Mouse (Mus musculus): ENCODE results near the gene Ncoa7. TPM values are rescaled to one million over a fixed set of nuclear protein-coding genes. Genes with fewer than 3 reads are reported as not detected.

Ncoa7 gene
- polyA plus RNA-seq, 1 experiment: 3.9 TPM

DNA sequence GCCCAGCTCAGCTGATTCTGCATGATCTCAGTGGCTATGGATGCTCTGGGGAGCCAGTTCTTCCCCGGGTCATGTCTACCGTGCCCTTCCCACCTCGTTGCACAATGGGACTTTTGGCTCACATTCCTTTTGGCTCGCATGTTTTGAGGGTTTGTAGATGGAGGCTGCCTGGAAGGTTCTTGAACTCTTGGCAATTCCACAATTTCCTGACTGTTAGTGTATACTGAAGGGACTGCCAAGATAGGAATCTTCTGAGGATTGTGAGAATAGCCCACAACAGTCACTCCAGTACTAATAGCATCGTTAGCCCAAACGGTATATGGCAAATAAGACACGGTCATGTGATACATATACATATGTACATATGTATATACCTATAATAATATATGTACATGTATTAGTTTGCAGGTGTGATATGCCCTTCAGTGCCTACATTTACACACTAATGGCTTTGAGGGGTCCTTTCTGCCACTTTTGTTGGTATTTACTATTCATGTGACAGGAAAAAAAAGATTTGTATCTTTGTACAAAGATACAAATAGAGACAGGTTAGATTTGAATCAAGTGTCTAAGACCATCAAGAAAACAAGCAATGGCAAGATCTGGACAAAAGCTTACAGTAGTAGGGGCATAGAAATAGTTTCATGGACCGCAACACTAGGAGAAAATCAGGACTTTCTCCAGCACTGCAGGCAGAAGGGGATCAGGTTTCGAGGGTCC is 7.3 kb upstream of the Ncoa7 start:
- no peaks in the 10 kb centered on the region for H3K79me3 ChIP-seq (ENCODE audit: low read depth)

DNA sequence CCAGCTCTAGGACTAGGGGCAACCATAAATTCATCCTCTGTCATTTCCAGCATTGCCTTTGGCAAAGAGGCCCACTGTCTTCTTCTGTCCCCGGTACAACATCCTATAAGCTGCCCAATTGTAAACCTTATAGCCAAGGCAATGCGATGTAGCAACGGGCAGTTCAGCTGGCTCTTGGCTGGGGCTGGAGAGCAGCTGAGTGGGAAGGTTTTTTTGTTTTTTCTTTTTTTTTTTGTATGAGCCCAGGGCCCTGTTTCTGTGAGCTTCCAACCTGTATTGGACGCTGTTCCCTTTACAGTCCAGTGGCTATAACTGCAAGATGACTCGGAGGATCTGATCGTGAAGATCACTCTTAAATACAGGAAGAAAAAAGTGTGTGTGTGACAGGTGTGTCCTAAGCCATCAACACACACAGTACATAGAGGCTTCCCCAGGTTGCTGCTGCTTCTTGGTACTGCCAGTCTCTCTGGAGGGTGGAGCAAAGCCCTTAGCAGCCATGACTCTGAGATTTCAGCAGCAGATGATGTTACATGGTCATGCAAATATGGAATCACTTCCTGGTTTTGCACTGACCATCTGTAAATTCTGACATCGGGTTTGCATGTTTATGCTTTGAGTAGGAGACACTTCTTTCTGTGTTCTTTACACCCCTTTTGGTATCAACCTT is 594 bp upstream of the Ncoa7 start:
- H3K27me3 ChIP-seq (ENCODE audit: control insufficient read depth, insufficient read depth, insufficient read length): no peaks in the 10 kb centered on the region
- peak overlapping the region; percentile 100 for H3ac ChIP-seq (ENCODE audit: control insufficient read depth, insufficient read length, low read depth)
- peaks cover 6% of the 10 kb centered on the region for H3K79me2 ChIP-seq (ENCODE audit: control insufficient read depth, insufficient read depth)
- TF ChIP-seq FOSL1 (IDR thresholded peaks at IDR 0.05; ENCODE audit: insufficient read depth, low read length, poor library complexity, severe bottlenecking): no peak
- TF ChIP-seq MYOD1 (IDR thresholded peaks at IDR 0.05; ENCODE audit: control insufficient read depth, insufficient read length, low read depth): no peak
- no peak for TF ChIP-seq MYOG (IDR thresholded peaks at IDR 0.05; ENCODE audit: control insufficient read depth, extremely low read depth, insufficient read length)
- TF ChIP-seq CEBPB (IDR thresholded peaks at IDR 0.05; ENCODE audit: low read depth): no peak
- TF ChIP-seq CTCF (IDR thresholded peaks at IDR 0.05; ENCODE audit: control insufficient read depth, insufficient read depth, insufficient read length): no peak
- TF ChIP-seq MAX (IDR thresholded peaks at IDR 0.05): no peak
- no peak for TF ChIP-seq USF1 (IDR thresholded peaks at IDR 0.05; ENCODE audit: low read depth)
- peak overlapping the region; percentile 80 for H3K4me3 ChIP-seq (ENCODE audit: insufficient read depth, poor library complexity, severe bottlenecking)
- H3K79me3 ChIP-seq (ENCODE audit: low read depth): peaks cover 5% of the 10 kb centered on the region
- no peaks in the 10 kb centered on the region for H3K36me3 ChIP-seq (ENCODE audit: control insufficient read depth, insufficient read depth)

More for the DNA sequence above, 7.3 kb upstream of the Ncoa7 start:
- TF ChIP-seq CEBPB (IDR thresholded peaks at IDR 0.05; ENCODE audit: low read depth): peak; percentile 73
- no peak for TF ChIP-seq MAX (IDR thresholded peaks at IDR 0.05)
- no peak for TF ChIP-seq FOSL1 (IDR thresholded peaks at IDR 0.05; ENCODE audit: insufficient read depth, low read length, poor library complexity, severe bottlenecking)
- no peaks in the 10 kb centered on the region for H3K27me3 ChIP-seq (ENCODE audit: control insufficient read depth, insufficient read depth, insufficient read length)
- H3K79me2 ChIP-seq (ENCODE audit: control insufficient read depth, insufficient read depth): no peaks in the 10 kb centered on the region
- H3K36me3 ChIP-seq (ENCODE audit: control insufficient read depth, insufficient read depth): no peaks in the 10 kb centered on the region
- peak overlapping the region; percentile 56 for H3ac ChIP-seq (ENCODE audit: control insufficient read depth, insufficient read length, low read depth)
- H3K4me3 ChIP-seq (ENCODE audit: insufficient read depth, poor library complexity, severe bottlenecking): no peak overlapping the region

DNA sequence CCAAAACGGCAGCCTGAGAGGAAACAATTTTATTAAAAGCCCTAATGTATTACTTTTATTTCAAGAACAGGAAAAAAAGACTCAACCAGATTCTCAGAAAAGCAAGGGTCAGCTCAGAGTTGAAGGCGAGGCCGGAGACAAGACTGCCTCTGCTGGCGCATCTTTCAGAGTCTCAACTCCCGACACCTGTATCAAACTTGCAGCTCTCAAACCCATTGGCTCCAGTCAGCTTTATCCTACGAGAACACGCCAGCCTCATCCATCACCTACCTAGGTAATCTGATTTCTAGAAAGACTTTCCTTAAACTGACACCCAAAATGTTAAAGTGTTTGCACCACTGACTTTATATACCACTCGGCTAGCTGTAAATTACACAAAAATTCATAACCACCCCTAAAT is 1.1 kb downstream of the Ncoa7 start:
- Histone ChIP-seq H3ac (ENCODE audit: control insufficient read depth, insufficient read length, low read depth) (peak overlapping the region; percentile 100), H3K4me3 (ENCODE audit: insufficient read depth, poor library complexity, severe bottlenecking) (peak overlapping the region; percentile 80), H3K36me3 (ENCODE audit: control insufficient read depth, insufficient read depth) (no peaks in the 10 kb centered on the region), H3K27me3 (ENCODE audit: control insufficient read depth, insufficient read depth, insufficient read length) (no peaks in the 10 kb centered on the region), H3K79me3 (ENCODE audit: low read depth) (peaks cover 9% of the 10 kb centered on the region), H3K79me2 (ENCODE audit: control insufficient read depth, insufficient read depth) (peaks cover 20% of the 10 kb centered on the region)
- TF ChIP-seq MYOD1 (IDR thresholded peaks at IDR 0.05; ENCODE audit: control insufficient read depth, insufficient read length, low read depth) (no peak), CTCF (IDR thresholded peaks at IDR 0.05; ENCODE audit: control insufficient read depth, insufficient read depth, insufficient read length) (no peak), MYOG (IDR thresholded peaks at IDR 0.05; ENCODE audit: control insufficient read depth, extremely low read depth, insufficient read length) (no peak), USF1 (IDR thresholded peaks at IDR 0.05; ENCODE audit: low read depth) (no peak), FOSL1 (IDR thresholded peaks at IDR 0.05; ENCODE audit: insufficient read depth, low read length, poor library complexity, severe bottlenecking) (no peak), CEBPB (IDR thresholded peaks at IDR 0.05; ENCODE audit: low read depth) (no peak), MAX (IDR thresholded peaks at IDR 0.05) (no peak)

DNA sequence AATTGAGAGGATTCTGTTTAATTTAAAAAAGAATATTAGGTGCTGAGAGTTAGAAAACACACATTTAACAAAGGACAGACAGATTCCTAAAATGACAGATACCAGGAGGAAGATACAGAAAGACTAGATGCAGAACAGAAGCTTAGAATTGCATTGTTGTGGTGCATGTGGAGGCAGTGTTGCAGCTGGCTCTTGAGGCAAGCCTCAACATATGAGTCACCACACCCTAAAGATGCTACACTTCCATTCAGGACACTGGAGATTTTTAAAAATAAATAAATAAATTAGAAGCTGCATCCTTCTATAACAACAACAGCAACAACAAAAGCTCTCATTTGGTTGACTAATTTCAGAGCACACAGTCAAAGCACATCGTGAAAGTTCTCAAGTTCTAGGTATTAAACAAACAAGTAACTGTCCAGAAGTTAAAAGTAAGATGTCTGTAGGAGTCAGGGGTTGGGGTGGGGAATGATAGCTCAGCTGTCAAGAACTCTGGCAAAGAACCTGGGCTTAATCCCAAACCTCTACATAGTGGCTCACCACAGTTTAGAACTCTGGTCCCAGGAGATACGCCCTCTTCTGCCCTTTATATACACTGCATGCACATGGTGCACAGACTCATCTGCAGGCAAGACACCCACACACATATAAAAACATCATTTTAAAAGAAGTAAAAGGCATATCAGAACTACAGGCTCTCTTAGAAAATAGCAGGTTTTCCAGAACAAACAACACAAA is 3.2 kb downstream of the Ncoa7 start:
- Histone ChIP-seq H3K4me3 (ENCODE audit: insufficient read depth, poor library complexity, severe bottlenecking) (no peak overlapping the region), H3K27me3 (ENCODE audit: control insufficient read depth, insufficient read depth, insufficient read length) (no peaks in the 10 kb centered on the region), H3K79me3 (ENCODE audit: low read depth) (peaks cover 12% of the 10 kb centered on the region), H3ac (ENCODE audit: control insufficient read depth, insufficient read length, low read depth) (no peak overlapping the region), H3K79me2 (ENCODE audit: control insufficient read depth, insufficient read depth) (peaks cover 29% of the 10 kb centered on the region), H3K36me3 (ENCODE audit: control insufficient read depth, insufficient read depth) (no peaks in the 10 kb centered on the region)
- TF ChIP-seq FOSL1 (IDR thresholded peaks at IDR 0.05; ENCODE audit: insufficient read depth, low read length, poor library complexity, severe bottlenecking) (peak; percentile 7), MAX (IDR thresholded peaks at IDR 0.05) (no peak), MYOD1 (IDR thresholded peaks at IDR 0.05; ENCODE audit: control insufficient read depth, insufficient read length, low read depth) (peak; percentile 36)

DNA sequence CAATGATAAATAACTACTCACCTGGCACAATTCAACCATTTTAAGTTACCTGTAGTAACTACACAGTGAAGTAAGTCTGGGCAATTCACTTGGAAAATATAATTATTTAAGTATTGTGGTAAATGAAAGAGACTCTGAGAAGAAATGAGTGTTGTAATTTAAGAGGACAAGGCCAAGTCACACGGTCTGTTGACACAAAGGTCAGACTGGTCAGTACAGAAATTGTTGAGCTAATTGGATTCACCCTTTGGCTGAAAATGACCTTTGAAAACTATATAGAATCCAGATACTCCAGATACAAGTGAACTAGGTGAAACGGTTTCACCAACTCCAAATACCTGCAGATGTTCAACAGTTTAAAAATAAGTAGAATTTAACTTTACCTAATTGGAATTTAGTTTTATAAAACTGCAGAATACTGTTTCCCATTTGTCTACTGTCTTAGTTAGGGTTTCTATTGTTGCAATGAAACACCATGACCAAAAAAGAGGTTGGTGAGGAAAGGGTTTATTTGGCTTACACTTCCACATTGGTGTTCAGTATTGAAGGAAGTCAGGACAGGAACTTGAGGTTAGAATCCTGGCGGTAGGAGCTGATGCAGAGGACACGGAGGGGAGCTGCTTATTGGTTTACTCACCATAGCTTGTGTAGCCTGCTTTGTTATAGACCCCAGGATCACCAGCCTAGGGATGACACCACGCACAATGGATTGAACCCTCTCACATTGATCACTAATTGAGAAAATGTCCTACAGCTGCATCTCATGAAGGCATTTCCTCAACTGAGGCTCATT is 6.5 kb downstream of the Ncoa7 start:
- TF ChIP-seq USF1 (IDR thresholded peaks at IDR 0.05; ENCODE audit: low read depth) (no peak), CEBPB (IDR thresholded peaks at IDR 0.05; ENCODE audit: low read depth) (no peak), MYOD1 (IDR thresholded peaks at IDR 0.05; ENCODE audit: control insufficient read depth, insufficient read length, low read depth) (no peak), FOSL1 (IDR thresholded peaks at IDR 0.05; ENCODE audit: insufficient read depth, low read length, poor library complexity, severe bottlenecking) (no peak), MYOG (IDR thresholded peaks at IDR 0.05; ENCODE audit: control insufficient read depth, extremely low read depth, insufficient read length) (no peak), CTCF (IDR thresholded peaks at IDR 0.05; ENCODE audit: control insufficient read depth, insufficient read depth, insufficient read length) (no peak), MAX (IDR thresholded peaks at IDR 0.05) (no peak)
- Histone ChIP-seq H3K4me3 (ENCODE audit: insufficient read depth, poor library complexity, severe bottlenecking) (no peak overlapping the region), H3K79me3 (ENCODE audit: low read depth) (peaks cover 11% of the 10 kb centered on the region), H3K36me3 (ENCODE audit: control insufficient read depth, insufficient read depth) (peaks cover 7% of the 10 kb centered on the region), H3K27me3 (ENCODE audit: control insufficient read depth, insufficient read depth, insufficient read length) (no peaks in the 10 kb centered on the region), H3ac (ENCODE audit: control insufficient read depth, insufficient read length, low read depth) (no peak overlapping the region), H3K79me2 (ENCODE audit: control insufficient read depth, insufficient read depth) (peaks cover 36% of the 10 kb centered on the region)

All from C2C12 (cell line).